Mouse (Mus musculus): ENCODE results near the gene Mylpf. TPM values are rescaled to one million over a fixed set of nuclear protein-coding genes. Genes with fewer than 3 reads are reported as not detected.
A peak's percentile ranks its signal among the peaks of the same experiment; 100 is the strongest.

The Mylpf gene
- total RNA-seq, 4 experiments from 2014 or later = 27,006 to 32,685 (median 27,393) TPM

DNA sequence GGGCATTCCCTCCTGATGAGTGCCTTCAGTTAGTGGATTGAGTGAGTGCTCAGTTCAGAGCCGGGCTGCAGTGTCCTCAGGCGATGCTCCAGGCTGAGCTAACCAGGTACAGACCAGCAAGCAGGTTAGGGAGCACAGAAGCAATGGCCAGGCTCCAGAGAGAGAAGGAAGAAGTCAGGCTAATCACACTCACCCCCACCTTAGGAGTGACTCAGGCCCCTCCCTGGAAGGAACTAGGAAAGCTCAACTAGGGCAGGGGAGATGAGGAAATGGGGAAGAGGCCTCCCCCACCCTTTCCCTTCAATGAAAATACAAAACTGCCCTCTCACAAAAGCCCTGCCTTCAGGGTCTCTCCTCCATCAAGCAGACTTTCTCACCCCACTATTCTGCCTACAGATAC lies 2.1 kb upstream of the Mylpf start:
- no peak for DNase-seq (ENCODE audit: low spot score in 2 of 2)

DNA sequence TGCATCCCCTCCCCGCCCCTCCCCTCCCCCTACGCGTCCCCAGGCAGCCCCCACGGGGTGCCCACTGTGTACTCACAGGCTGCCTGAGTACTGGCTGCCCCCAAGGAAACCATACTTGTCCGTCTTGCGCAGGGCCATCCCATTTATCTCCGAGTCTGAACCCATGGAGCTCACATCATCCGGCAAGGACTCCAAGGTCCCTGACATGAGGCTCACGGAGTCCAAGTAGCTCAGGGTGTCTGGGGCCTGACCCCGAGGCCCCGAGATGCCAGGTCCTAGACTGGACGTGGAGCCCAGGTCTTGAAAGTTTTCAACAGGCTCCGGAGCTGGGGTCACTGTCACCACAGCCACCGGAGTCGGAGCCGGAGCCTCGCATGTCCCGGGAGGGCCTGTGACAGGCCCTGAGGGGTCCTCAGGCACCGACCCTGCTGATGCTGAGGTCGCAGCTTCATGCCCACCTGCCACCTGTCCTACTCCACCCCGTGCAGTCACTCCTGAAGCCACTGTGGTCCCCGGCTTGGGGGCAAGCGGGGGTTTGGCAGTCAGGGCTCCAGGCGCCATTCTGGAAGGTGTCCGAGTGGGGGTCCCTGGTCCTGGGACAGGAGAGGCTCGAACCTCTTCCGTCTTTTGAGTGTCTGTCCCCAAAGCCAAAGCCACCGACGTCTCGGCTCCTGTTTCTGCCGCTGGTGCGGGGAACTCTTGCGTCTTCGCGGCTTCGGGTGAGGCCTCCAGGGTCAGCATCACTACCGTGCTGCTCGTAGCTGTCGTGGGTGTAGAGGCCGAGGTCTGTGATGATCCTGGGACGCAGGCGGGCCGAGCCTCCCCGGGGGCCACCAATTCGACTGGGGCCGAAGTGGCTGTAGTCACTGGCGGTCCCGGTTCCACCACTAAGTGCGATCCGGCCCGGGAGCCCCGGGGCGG lies 1.1 kb upstream of the Mylpf start:
- peak in 1 of 2 experiments; percentile 31 for DNase-seq (ENCODE audit: low spot score in 2 of 2)

DNA sequence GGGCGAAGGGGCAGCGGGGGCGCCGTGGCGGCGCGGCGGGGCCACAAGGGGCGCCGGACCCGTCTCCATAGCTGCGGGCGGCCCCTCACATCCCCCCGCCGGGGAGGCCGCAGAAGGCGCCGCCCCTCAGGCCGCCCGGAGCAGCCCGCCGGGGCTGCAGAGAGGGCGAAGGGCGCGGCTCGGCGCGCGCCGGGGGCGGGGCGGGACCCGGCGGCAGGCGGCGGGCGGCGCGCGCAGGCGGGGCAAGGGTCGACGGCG lies 466 bp upstream of the Mylpf start, which contains the start of gene Tbc1d10b:
Gene Tbc1d10b, minus strand, starts transcription at position 174 of the 258 bp plus-strand sequence.
- DNase-seq (ENCODE audit: low spot score in 2 of 2) = peak in 1 of 2 experiments; percentile 23

DNA sequence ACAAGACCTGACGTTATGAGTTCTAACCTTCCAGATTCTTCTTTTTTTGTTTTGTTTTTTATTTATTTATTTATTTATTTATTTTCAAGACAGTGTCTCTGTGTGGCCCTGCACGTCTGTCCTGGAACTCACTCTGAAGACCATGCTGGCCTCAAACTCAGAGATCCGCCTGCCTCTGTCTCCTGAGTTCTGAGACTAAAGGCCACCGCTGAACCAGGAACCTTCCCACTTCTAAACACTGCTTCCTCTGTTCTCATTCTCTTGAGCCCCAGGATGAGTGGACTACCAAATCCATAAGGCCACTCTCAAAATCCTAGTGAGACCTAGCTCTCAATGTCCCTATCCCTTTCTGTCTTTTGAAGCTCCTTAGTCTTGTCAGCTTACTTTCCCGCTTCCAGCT lies 1.2 kb downstream of the Mylpf start:
- DNase-seq (ENCODE audit: low spot score in 2 of 2) = no peak

DNA sequence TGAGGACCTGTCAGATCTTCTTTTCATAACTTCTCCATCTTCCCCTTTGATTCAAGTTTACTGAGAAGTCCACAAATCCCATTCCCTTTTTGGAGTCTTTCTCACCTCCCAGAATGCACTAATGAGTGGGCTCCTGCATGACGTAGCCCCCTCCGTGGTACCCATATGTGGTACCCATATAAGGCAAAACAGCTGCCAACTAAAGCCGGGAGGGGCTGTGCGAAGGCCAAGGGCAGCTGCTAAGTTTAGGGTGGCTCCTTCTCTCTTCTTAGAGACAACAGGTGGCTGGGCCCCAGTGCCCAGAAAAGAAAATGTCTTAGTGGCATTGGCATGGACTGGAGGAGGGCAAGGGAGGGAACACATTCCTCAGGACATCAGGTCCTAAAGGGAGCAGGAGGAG lies 1.6 kb downstream of the Mylpf start:
- DNase-seq (ENCODE audit: low spot score in 2 of 2) = peak; percentile 71 to 78

DNA sequence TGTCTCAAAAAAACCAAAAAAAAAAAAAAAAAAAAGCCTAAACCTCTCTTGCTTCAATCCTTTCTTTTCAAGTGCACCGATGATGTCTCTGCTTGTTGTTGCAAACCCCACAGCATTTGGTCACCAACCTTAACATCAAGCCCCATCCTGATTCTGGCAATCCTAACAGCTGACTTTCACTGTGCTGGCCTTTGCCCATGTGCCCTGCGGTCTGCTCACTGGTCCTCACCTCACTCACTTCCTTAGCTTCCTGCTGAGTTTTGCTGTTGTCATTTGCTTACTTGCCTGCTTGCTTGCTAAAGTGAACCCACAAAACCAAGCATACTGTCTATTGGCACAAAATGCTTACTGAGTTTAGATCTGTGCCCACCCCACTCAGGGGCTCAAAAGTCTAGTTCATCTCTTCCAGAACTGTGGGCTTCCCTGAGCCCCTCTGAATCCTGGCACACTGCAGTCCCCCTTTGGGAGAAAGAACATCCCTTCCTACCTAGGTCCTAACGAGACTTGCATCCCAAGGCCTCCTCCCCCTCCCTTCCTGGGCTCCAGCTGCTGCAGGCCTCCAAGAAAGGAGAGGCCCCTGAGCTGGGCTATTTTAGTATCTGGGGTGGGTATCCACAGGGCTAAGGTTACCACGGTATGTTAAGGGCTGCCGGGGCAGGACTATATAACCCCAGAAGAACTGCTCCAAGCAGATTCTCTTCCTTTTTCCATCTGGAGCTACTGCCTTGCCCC lies 2.5 kb downstream of the Mylpf start:
- DNase-seq (ENCODE audit: low spot score in 2 of 2) = peak; percentile 57 to 77

DNA sequence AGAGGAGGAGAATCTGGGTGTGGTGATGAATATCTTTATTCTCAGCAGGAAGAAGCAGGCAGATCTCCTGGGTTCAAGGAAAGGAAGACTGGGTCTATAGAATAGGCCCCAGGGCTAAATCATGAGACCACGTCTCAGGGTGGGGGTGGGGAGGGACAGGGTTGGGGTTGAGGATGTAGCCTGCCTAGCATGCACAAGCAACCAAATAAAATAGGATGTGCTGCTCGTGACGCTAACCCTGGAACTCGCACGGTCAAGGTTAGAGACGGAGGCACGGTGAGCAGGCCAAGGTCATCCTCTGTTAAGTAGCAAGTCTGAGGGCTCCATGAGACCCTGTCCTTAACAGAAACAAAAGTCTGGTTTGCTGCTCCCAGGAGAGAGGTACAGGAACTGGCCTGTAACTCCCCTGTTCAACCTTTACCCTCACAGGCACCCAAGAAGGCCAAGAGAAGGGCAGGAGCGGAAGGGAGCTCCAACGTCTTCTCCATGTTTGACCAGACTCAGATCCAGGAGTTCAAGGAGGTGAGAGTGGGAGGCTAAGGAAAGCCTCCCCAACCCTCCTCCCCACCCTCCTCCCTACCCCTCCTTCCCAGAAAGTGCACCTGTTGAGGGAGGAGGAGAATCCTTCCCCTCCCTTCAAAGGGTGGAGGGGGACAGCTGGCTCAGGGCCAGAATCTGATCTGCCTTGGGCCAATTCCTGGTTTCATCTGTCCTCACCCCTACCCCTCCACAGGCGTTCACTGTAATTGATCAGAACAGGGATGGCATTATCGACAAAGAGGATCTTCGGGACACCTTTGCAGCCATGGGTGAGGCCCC lies 4.0 kb downstream of the Mylpf start:
- peak; percentile 26 to 50 for DNase-seq (ENCODE audit: low spot score in 2 of 2)

DNA sequence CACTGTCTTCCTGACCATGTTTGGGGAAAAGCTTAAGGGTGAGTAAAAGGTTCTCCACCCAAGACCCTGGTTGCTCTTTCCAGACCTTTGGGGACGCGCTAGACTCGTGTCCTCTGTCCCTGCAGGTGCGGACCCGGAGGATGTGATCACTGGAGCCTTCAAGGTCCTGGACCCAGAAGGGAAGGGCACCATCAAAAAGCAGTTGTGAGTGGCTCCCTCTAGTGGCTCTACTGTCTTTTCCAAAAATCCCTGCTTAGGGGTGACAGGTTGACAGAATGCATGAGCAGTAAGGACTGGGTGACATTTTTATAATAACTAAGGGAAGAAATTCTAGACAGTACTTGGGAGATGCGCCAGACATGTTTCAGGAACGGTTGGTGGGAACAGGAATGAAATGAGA lies 4.8 kb downstream of the Mylpf start:
- no peak for DNase-seq (ENCODE audit: low spot score in 2 of 2)

DNA sequence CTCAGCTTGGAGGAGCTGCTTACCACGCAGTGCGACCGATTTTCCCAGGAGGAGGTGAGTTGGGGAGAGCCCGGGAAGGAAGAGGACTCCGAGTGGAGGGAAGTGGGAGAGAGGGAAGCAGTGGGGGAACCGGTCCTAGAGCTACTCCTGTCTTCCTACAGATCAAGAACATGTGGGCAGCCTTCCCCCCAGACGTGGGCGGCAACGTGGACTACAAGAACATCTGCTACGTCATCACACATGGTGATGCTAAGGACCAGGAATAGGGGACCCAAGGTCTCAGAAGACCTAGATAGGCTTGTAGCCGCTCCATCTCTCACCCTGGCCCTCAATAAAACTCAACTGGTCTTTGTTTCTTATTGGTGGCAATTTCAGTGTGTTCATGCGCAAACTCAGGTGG lies 5.2 kb downstream of the Mylpf start:
- DNase-seq (ENCODE audit: low spot score in 2 of 2) = no peak

DNA sequence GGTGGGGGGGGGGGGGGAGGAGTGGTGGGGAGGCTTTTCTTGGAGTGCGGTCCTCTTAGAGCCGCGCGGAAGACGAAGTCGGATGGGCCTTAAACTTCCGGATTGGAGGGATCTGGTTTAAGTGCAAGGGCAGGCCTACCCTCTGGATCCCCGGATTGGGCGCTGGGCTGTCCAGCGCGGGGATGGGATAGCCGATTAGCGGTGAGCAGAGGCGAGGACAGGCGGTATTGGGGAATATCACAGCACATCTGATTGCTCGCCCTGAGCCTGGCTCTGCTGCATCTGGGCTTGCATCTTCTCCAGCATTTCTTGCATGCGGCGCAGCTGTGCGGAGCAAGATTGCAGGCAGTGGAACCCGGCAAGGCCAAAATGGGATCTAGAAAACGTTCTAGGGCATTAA lies 5.8 kb downstream of the Mylpf start:
- peak; percentile 20 to 40 for DNase-seq (ENCODE audit: low spot score in 2 of 2)

DNA sequence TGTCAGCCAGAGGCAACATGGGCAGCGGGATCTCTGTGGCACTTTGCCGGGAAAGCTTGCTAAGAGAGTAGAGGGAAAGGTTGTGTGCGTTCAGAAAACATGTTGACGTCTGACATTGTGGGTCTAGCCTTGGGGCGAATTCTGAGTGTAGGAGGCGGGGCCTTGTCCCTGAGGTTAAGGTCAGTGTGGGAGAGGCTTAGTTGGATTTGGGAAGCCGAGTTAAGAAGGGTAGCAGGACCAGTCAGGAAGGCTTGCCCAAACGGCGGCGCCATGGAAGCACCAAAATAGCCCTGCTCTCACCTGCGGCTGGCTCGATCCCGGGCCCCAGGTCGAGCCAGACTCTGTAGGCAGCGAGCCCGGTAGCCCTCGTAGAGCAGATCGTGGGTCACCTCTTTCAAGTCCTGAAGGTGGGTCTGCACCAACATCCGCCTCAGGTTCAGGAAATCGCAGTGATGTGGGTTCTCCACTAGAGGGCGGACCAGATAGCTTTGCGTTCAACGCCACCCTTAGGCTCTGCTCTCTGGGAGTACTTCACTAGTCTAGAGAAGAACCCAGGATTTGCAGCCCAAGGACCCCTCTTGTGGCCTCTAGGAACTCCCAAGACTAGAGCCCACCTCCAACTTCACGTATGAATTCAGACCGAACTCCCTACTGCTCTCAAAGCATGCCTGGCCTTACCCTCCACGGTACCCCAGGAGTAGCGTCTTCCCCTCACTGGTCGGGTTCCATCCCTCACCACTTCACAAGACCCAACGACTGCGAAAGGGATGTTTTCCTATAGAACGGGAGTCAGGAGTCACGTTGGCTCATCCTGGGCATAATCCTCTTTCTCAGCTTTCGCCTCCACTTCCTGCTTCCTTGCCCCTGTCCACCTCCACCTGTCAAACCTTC lies 6.5 kb downstream of the Mylpf start:
- DNase-seq (ENCODE audit: low spot score in 2 of 2) = peak; percentile 59 to 74

DNA sequence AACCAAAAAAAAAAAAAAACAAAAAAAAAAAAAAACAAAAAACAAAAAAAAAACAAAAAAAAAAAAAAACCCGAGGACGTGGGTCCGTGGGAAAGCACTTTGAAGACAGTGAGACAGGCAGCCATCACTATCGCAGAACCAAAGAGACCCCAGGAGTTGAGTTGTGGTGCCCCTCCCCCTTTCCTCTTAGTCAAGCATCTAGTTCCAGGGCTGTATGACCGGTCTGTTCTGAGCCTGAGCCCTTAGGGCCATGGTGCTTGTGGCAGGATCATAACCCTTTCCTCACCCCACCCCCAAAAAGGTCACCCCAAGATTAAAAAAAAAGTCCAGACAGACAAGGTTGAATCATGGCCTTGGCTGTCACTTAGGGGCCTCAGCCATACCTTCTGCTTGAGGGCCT lies 7.6 kb downstream of the Mylpf start:
- DNase-seq (ENCODE audit: low spot score in 2 of 2) = no peak

DNA sequence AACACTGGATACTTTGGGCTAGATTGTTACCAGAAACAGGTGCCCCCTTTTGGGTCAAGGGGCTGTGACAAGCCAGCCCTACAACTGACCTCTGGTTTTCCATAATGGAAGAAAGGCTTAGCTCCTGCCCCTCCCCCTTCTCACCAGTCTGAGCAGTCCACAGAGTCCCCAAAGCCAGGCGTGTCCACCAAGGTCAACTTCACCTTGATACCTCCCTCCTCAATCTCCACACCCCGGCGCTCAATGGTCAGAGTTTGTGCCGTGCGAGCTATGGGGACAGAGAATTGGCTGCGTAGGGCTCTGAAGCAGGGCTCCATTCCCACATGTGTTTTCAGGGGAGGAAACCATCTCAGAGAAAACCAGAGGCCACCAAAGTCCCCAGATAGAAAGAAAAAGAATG lies 8.8 kb downstream of the Mylpf start:
- no peak for DNase-seq (ENCODE audit: low spot score in 2 of 2)

DNA sequence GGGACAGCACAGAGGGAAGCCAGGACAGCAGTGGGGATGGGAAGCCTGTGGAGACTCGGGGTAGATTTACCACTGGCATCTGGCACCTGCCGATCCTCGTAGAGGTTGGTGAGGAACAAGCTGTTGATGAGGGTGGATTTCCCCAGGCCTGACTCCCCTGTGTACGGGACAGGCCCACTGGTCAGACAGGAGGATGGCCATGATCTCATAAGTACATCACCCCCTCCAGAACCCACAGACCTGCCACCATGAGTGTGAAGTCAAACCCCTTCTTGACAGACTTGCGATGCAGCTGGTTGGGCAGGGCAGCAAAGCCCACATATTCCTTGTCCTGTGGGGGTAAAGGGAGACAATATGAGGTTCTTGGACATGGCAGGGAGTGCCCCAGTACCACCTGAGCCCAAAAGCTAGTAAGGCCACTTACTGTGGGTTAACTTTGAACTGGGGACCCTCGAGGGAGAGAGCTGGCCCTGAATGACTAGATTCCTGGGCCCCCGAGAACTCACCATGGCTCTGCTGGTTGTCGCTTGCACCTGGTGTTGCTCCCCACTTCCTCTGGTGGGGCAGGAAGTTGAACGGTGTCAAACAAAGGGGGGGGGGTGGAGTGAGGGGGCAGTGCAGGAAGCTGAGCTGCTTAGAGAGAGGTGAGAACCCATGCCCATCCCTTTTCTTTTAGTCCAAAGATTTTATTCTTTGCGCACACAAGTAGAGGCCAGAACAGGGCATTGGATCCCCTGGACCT lies 9.4 kb downstream of the Mylpf start:
- no peak for DNase-seq (ENCODE audit: low spot score in 2 of 2)

DNA sequence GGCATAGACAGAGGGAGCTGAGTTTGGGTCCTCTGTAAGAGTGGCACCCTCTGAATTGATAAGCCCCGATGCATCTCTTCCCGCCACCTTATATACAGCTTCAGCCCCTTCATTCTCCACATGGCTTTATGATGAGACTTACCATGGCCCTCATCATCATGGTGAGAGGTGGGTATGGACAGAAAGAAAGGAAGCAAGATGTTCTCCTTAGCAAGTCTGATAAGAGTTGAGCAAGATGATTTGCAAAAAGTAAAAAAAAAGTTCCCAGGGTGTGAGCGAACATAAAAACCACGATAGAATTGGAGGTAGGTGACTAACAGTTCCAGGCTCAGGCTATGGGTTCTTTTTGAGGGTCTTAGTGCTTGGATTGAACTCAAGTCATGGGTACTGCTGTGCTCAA lies 10.0 kb downstream of the Mylpf start:
- DNase-seq (ENCODE audit: low spot score in 2 of 2) = no peak

DNA sequence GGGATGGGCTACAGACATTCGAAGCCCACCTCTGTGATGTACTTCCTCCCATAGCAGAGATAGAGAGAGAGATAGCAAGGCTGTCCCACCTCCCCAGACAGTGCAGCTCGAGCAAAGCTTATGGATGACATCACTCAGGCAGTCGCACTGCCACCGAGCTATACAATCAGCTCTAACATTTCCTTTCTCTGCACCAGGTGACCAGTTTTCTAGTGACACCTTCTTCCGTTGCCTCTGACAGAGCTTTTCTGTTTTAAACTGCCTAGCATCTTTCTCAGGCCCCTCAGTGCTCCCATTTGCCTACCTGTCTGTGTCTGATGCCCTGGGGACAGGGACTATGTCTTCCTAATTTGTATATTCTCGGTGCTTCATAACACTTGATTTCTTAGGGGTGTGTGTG lies 11.8 kb downstream of the Mylpf start:
- no peak for DNase-seq (ENCODE audit: low spot score in 2 of 2)

DNA sequence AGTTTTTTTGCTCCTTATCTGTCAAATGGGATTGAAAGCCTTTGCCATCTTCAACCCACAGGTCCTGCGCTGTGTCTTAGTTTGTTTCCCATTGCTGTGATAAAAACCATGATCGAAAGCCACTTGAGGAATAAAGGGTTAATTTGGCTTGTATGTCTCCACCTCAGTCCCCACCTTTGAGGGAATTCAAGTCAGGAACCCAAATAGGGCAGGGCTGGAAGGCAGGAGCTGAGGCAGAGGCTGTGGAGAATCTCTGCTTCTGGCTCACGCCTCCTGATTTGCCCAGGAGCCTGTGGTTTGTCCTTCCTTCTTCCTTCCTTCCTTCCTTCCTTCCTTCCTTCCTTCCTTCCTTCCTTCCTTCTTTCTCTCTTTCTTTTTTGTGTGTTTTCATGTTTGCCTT lies 14.4 kb downstream of the Mylpf start:
- DNase-seq (ENCODE audit: low spot score in 2 of 2) = no peak

DNA sequence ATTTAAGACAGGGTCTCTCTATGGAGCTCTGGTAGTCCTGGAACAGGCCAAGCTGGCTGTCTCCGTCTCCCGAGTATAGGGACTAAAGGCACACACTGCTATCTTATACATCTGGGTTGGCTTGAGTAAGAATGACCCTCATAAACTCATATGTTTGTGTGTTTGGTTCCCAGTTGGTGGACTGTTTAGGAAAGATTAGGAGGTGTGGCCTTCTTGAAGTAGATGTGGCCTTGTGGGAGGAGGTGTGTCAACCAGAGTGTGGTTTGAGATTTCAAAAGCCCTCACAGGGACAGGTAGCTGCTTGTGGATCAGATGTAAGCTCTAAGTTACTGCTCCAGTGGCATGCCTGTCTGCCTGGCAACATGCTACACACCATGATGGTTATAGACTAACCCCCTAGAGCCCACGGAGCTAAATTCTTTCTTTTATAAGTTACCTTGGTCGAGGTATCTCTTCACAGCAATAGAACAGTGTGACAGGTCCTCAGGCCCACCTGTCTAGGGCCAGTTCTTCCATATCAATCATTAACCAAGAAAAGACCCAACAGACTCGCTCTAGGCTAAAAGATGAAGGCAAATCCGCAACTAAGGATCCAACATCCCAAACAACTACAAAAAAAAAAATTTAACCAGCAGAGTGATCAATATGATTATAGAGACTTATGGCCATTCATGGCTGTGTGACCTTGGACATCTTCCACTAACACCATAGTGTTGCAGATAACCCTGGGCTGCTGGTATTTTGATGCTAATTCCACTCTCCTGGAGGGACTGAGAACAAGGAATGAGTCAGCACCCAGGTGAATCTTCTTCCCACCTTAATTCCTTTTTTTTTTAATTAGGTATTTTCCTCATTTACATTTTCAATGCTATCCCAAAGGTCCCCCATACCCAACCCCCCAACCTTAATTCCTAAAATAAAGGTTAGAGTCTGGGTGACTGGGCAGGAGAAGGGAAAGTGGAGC lies 15.1 kb downstream of the Mylpf start:
- DNase-seq (ENCODE audit: low spot score in 2 of 2) = no peak

DNA sequence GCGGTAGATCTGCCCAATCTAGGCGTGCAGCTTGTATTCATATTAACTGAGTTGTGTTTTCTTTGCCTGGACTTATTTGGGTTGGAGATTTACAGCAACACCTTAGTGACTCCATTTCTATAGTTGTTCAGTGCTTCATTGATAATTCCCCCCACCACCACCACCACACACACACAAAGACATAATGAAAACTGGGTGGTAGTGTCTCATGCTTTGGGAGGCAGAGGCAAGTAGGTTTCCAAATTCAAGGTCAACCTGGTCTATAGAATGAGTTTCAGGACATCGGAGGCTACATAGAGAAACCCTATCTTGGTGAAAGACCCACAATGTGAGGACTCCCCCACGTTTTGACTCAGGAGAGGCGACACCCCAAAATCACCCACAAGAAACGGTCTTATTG lies 15.9 kb downstream of the Mylpf start:
- no peak for DNase-seq (ENCODE audit: low spot score in 2 of 2)

All from gastrocnemius, adult 8-10 months (tissue).